In genomic region chr1:165459041-165459502, GRCm38 (mm10) we compare ENCODE assay signal across 8 mouse cellular contexts. TPM values are rescaled to one million over a fixed set of nuclear protein-coding genes. Genes with fewer than 3 reads are reported as not detected.
DNase-seq lines count a peak whose midpoint lies in the region; ATAC-seq and TF ChIP-seq lines count a peak whose summit lies in the region.

No protein-coding gene starts in this region.

- H3K9me3 ChIP-seq in forebrain, embryonic 16.5 days (ENCODE audit: control insufficient read depth, low read length) = peaks cover 1% of the 10 kb centered on the region; the same call in 1 of the 2 replicates
- H3K9me3 ChIP-seq in lung, postnatal 0 days (ENCODE audit: low read length) = no peaks in the 10 kb centered on the region

- no peaks in the 10 kb centered on the region for H3K27me3 ChIP-seq in forebrain, embryonic 16.5 days (replicated peaks; ENCODE audit: control insufficient read depth, insufficient read depth, low read length)
- H3K27me3 ChIP-seq in lung, postnatal 0 days (replicated peaks; ENCODE audit: insufficient read depth, low read length) = no peaks in the 10 kb centered on the region

- no peak for DNase-seq in gastrocnemius, adult 2 months
- DNase-seq in gastrocnemius, postnatal 10 days = no peak
- DNase-seq in 416B (ENCODE audit: low read depth) = peak; percentile 67
- DNase-seq in lung, postnatal 0 days (ENCODE audit: low spot score) = no peak
- no peak for DNase-seq in cerebellum, postnatal 14 days
- no peak for DNase-seq in ovary, postnatal 14 days (ENCODE audit: low spot score)
- DNase-seq in urinary bladder, adult 2 months (ENCODE audit: low spot score) = no peak

- H3K27ac ChIP-seq in gastrocnemius, adult 2 months = peak overlapping the region; percentile 99
- no peak overlapping the region for H3K27ac ChIP-seq in forebrain, embryonic 16.5 days (ENCODE audit: low read length)
- peak overlapping the region; percentile 97 for H3K27ac ChIP-seq in lung, postnatal 0 days (ENCODE audit: low read length)

- no peak for ATAC-seq in forebrain, embryonic 16.5 days
- ATAC-seq in lung, postnatal 0 days = no peak

- peak overlapping the region; percentile 90 for H3K9ac ChIP-seq in forebrain, embryonic 16.5 days (replicated peaks; ENCODE audit: low read depth, low read length)
- H3K9ac ChIP-seq in lung, postnatal 0 days (replicated peaks; ENCODE audit: low read depth) = peak overlapping the region; percentile 86

- peak; percentile 18; the same call in 1 of the 2 replicates for TF ChIP-seq EP300 in lung, postnatal 0 days (IDR thresholded peaks at IDR 0.05)

- no peak for TF ChIP-seq CTCF in gastrocnemius, adult 2 months (IDR thresholded peaks at IDR 0.05)
- no peak for TF ChIP-seq CTCF in lung, postnatal 0 days (IDR thresholded peaks at IDR 0.05)

- peaks cover 14% of the 10 kb centered on the region for H3K4me1 ChIP-seq in forebrain, embryonic 16.5 days (replicated peaks; ENCODE audit: control insufficient read depth, insufficient read depth, low read length)
- H3K4me1 ChIP-seq in lung, postnatal 0 days (ENCODE audit: insufficient read depth, low read depth, low read length) = no peaks in the 10 kb centered on the region; the same call in 1 of the 2 replicates

- WGBS in forebrain, embryonic 16.5 days = 21% methylated on average over 7 of the region's 7 CpGs
- WGBS in lung, postnatal 0 days = 16% methylated on average over 7 of the region's 7 CpGs

- intact Hi-C loops in gastrocnemius, adult 2 months (cut with DNase I) = no loop called here

- no peaks in the 10 kb centered on the region for H3K36me3 ChIP-seq in forebrain, embryonic 16.5 days (ENCODE audit: control insufficient read depth, insufficient read depth)
- H3K36me3 ChIP-seq in lung, postnatal 0 days (ENCODE audit: insufficient read depth, low read length) = no peaks in the 10 kb centered on the region

- H3K4me3 ChIP-seq in gastrocnemius, adult 2 months = peak overlapping the region; percentile 85
- peak overlapping the region; percentile 88 for H3K4me3 ChIP-seq in forebrain, embryonic 16.5 days (replicated peaks; ENCODE audit: low read length)
- peak overlapping the region; percentile 96 for H3K4me3 ChIP-seq in lung, postnatal 0 days (ENCODE audit: low read depth, low read length)

- peak overlapping the region; percentile 98 for H3K4me2 ChIP-seq in forebrain, embryonic 16.5 days (ENCODE audit: low read length)
- peak overlapping the region; percentile 86 for H3K4me2 ChIP-seq in lung, postnatal 0 days (replicated peaks; ENCODE audit: low read depth, low read length)

RNA-seq across cellular contexts. Expression of gene Dcaf6, which starts 1.2 kb away (rescaled TPM):
- total RNA-seq in gastrocnemius, adult 2 months (2021) = 100 to 1,000 TPM; 276 to 287 TPM
- total RNA-seq in gastrocnemius, postnatal 10 days (2021) = 100 to 1,000 TPM; 128 to 135 TPM
- polyA plus RNA-seq in forebrain, embryonic 16.5 days (2015; fragmentation: Nextera tagmentation; extraction: Ambion mirVana) = 17.4 and 17.5 TPM in 2 replicates
- polyA plus RNA-seq in lung, postnatal 0 days (2015; fragmentation: Nextera tagmentation; extraction: Ambion mirVana) = 22.2 and 22.3 TPM in 2 replicates
- 37.4 and 37.7 TPM in 2 replicates for polyA plus RNA-seq in urinary bladder, adult 2 months (2012; rRNA removed)

RNA-seq across cellular contexts. Expression of gene Mpc2, which starts 1.4 kb away (rescaled TPM):
- total RNA-seq in gastrocnemius, adult 2 months (2021) = 100 to 1,000 TPM; 302 to 421 TPM
- 100 to 1,000 TPM; 148 to 186 TPM for total RNA-seq in gastrocnemius, postnatal 10 days (2021)
- polyA plus RNA-seq in forebrain, embryonic 16.5 days (2015; fragmentation: Nextera tagmentation; extraction: Ambion mirVana) = 162 TPM in 2 replicates
- 225 and 235 TPM in 2 replicates for polyA plus RNA-seq in lung, postnatal 0 days (2015; fragmentation: Nextera tagmentation; extraction: Ambion mirVana)
- polyA plus RNA-seq in urinary bladder, adult 2 months (2012; rRNA removed) = 78.2 and 91.6 TPM in 2 replicates

RNA-seq across cellular contexts. Expression of gene Adcy10, which starts 25.9 kb away (rescaled TPM):
- total RNA-seq in gastrocnemius, adult 2 months (2021) = not detected
- total RNA-seq in gastrocnemius, postnatal 10 days (2021) = under 1 TPM in 1 of 2 experiments, not detected in 1; 0.12 TPM
- polyA plus RNA-seq in forebrain, embryonic 16.5 days (2015; fragmentation: Nextera tagmentation; extraction: Ambion mirVana) = 0.22 and 0.29 TPM in 2 replicates
- polyA plus RNA-seq in lung, postnatal 0 days (2015; fragmentation: Nextera tagmentation; extraction: Ambion mirVana) = not detected in 2 replicates
- polyA plus RNA-seq in urinary bladder, adult 2 months (2012; rRNA removed) = 0.04 TPM in 1 of 2 replicates, not detected in the other
